Mouse (Mus musculus): Measurements from ENCODE around the gene Nelfa.

GRCm38 (mm10) chr5:33934877-33935276, 1.3 kb downstream of the Nelfa start:
- TF ChIP-seq CTCF (IDR thresholded peaks at IDR 0.05; ENCODE audit: control insufficient read depth, insufficient read depth, insufficient read length) = no peak
- TF ChIP-seq USF1 (IDR thresholded peaks at IDR 0.05; ENCODE audit: low read depth) = no peak
- TF ChIP-seq CEBPB (IDR thresholded peaks at IDR 0.05; ENCODE audit: low read depth) = no peak
- no peak for TF ChIP-seq MYOG (IDR thresholded peaks at IDR 0.05; ENCODE audit: control insufficient read depth, extremely low read depth, insufficient read length)
- no peak for TF ChIP-seq MAX (IDR thresholded peaks at IDR 0.05)

Data from C2C12 (cell line).